Mouse (Mus musculus): Measurements from ENCODE around the gene Odf2l. TPM values are rescaled to one million over a fixed set of nuclear protein-coding genes. Genes with fewer than 3 reads are reported as not detected.

Odf2l gene
- total RNA-seq (2021) = 10 to 100 TPM; 16.4 to 23.5 TPM
- long read RNA-seq, experiment 1, partial matches to known transcripts = 1 of 7 reads
- long read RNA-seq, experiment 1, other reads (novel, unspliced or antisense) = 3 of 7 reads
- long read RNA-seq, experiment 2, partial matches to known transcripts = 0 of 5 reads
- long read RNA-seq, experiment 2, other reads (novel, unspliced or antisense) = 3 of 5 reads

DNA sequence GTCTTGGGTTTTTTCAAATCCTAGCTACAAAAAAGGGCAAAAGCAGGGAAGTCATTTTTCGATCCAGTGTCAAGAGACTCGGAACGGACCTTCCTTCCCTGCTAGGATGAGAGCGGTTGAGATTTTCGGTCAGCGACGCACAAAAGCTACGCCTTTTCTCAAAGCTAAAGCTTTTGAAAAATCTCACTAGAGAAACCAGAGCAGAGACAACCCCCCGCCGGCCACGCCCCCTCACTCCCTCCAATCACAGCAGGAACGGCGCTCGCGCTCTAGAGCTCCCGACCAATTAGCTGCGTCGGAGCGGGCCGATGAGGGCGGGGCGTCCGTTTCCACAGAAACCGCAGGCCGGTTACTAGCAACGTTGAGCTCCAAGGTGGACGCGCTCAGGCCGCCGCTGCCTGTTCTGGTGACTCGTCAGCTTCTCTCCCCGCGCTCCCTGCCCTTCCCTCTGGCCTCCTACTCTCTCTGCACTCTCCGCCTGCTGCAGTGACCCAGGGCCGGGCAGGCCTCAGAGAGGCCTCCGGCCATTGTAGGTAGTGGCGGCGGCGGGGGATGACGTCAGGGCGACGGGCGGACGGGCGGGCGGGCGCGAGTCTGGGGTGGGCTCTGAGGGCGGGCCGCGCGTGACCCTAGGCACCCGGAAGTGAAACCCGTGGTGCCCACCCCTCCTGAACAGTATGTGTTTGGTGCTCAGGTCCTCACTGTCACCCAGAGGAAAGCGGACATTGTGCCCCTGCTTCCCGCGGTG, at the start of gene Odf2l:
TSS of gene Odf2l (plus strand) at position 335 of the 748 bp plus-strand sequence.
- DNase-seq = peak; percentile 97 to 99

DNA sequence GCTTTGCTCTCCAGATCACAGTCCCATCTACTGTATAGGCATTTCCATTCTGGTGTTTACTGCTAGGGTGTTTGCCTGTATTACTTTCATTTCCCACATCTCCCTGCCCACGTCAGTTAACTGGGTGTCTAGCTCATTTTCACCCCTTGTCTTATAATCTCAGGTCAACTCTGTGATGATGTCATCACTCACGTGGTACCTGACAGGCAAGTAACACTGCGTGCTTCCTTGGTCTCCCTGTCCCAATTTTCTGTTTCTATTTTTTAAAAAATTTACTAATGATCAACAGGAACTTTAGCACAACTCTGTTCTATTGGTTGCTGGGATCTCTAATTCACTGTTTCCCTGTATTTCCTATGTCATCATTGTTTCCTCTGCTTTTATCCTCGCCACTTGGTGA, 49.4 kb upstream of the Odf2l start:
- no peak for DNase-seq

DNA sequence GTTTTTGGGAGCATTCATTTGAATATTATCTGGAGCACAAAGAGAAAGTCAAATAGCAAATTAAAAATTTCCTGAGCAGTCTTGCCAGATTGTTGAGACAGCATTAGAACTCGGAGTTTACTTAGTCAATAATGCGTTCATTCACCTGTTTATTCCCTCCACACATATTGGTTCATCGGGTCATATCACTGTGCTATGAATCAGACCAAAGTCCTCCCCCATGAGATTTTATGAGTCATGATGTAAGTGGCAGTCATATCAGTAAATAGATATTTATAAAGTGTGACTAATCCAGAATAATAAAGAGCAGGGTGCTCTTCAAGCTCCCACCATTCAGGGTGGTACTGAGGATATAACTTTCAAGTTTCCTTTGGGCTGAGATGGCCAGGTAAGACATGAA, 46.0 kb upstream of the Odf2l start:
- DNase-seq = no peak

DNA sequence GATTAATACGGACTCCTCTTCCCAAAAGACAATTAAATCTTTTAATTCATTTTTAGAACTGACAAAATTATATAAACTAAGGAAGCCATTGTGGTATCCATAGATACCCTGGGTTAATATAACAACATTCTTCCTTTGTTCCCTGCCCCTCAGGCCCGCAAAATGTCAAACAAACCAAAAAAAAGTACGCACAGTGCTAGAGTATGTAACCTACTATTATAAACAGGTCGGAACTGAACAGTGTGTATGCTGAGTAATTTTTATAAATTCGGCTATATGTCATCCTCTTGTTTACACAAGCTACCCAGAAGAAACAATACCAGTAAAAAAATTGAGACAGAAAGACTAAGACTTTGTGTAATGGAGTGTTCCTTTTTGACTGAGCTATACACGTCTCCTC, 40.0 kb upstream of the Odf2l start:
- no peak for DNase-seq

DNA sequence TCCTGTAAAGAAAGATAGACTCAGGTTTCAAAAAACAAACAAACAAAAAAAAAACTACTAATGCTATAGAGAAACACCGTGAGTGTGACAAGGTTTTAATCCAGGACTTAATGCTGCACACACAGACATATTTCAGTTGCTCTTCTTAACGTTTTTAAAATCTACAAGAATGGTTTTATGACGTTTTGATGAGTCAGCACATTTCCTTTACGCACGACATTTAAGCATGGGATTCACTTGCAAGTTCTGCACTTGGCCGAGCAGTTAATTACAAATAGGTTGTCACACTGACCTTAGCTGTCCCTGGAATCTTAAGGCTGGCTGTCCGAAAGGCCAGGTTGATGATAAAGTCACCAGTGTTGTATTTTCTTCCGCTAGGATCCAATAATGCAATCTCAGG, 37.5 kb upstream of the Odf2l start:
- DNase-seq = no peak

DNA sequence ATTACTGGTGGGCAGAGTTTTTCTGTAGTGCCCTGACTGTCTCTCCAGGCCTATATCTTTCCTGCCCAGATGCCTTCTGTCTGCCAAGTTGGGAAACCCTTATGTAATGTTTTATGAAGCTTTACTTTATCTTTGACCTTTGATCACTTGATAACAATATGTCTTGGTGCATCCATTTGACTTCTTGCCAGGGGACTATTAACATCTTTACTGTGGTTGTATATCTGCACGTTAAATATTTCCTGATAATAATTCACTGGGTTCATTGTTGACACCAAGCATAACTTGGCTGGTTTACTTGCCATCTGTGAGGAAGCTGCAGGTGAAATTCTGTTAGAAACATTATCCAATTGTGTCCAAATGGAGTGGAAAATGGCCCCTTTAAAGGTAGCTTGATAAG, 35.3 kb upstream of the Odf2l start:
- DNase-seq = no peak

DNA sequence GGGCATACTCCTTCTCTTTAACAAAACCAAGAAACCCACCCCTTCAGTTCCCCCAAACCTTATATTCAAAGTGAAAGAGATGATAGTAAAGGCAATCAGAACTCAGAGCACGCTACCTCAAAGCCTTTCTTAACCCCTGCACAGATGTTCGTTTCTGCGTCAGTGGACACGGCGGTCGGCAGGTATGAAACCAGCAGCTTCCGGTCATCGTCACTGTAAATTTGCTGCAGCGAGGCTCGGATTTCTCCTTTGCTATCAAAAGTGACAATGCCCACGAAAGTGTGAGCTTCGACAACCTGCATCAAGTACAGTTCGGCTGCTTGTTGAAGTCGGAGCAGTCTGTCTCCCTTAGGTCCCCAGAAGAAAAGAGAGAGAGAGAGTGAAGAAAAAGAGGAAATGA, 32.2 kb upstream of the Odf2l start:
- DNase-seq = no peak

DNA sequence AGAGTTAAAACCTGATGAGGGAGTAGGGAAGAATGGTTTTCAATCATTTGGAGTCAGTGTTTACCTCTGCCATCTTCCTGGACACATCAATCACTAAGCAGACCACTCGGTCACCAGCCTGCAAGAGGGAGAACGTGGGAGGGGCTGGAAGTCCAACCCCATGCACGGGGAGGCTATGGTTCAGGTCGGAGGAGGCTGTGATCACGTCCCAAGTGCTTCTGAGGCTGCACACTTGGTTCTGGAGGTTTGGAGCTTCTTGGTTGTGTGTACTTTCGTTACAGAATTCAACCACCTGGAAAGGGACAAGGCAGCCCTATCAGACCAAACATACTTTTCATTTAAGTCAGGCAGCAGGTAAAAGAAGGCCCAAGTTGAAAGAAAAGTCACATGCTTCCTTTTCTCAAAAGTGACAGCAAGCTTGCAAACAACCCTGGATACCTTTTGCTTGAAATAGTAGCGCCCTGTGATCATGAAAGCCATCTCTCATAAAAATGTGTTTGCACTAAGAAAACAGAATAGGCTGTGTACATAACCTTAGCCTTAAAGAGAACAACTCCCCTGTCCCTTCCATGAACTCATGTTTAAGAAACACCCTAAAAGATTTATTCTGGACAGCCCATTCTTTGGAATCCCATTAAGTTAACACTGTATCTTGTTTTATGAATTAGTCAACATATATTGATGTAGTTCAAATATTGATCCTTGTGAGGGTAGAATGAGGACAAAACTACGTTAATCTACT, 30.4 kb upstream of the Odf2l start:
- DNase-seq = no peak

DNA sequence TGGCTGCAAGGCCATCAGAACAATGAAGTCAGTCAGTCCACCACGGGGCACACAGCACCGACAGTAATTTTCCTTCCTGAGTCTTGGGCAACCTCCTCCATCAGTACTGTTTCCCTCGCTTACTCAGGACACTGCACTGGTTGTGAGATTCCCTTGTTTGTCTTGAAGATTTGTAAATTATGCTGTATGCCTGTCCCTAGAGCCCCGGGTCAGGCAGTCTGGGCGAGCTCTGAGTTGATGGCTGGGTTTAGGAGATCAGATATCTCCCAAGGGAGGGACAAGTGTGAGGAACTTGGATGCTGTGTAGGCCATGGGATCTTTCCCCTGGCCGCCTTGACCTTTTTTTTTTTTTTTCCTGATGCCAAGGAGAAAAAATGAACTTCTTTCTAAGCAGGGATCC, 19.1 kb upstream of the Odf2l start, which contains the start of gene Clca2:
TSS of gene Clca2 (minus strand) at position 153 of the 400 bp plus-strand sequence.
- no peak for DNase-seq

DNA sequence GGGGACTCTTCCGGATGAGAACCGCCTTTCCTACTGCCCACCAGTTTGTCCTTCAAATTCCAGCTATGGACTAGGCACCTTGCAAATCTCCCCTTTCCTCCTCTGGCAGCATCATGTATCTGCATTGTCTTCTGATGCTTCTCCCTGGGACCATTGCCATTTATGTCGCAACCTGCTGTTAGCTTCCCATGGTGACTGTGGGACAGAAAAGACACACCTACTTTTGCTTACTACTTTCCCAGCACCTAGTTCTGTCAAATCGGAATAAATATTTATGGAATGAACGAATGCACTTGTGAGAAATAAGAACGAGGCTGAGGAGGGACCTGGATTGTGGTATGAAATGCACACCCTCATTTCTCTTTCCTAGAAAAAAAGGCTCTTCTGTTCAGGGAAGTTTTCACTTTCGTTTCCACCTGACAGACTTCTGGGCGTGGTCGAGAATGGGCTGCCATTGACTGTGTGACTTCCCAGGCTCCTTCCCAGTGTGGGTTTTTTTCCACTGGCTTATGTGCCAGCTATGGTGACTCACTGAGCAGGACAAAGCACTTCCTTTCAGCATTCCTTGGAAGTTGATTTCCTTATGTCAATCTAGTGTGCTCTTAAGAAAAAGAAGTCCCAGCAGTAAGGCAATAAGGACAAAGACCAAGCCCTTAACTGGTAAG, 16.4 kb upstream of the Odf2l start:
- DNase-seq = peak; percentile 17 to 32

DNA sequence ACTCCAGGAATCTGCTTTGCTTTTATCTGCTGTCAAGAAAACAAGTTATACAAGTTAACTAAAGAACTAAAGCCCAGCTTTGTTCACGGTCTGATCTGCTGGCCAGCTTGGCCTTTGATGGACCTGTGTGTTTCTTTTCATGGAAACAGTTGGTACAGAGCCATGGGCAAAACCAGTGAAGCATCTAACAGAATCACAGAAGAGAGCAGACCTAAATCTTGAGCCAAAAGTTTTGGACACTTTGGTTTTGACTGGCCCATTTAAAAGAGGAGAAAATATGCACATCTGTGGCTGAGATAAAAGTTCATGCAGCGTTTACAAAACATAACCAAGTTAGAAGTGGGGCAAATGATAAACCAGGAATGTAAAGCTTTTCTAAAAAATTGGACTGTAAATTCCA, 15.1 kb upstream of the Odf2l start:
- DNase-seq = no peak

DNA sequence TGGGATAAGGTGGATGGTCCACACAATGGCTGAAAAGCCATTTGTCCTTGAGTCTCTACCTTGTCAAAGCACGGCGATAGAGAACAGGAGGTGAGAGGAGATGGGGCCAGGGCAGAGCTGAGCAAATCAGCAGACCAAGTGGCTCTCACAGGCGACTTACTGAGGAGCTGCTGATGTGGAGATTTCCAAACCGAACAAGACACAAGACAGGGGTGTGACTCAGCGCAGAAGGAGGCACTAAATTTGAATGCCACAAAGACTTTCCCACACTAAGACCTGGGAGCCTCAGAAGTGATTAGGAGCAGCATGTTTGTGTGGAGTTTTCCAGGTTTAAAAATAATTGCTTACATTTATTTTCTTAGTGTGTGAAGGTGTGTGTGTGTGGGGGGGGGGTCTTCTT, 14.6 kb upstream of the Odf2l start:
- no peak for DNase-seq

DNA sequence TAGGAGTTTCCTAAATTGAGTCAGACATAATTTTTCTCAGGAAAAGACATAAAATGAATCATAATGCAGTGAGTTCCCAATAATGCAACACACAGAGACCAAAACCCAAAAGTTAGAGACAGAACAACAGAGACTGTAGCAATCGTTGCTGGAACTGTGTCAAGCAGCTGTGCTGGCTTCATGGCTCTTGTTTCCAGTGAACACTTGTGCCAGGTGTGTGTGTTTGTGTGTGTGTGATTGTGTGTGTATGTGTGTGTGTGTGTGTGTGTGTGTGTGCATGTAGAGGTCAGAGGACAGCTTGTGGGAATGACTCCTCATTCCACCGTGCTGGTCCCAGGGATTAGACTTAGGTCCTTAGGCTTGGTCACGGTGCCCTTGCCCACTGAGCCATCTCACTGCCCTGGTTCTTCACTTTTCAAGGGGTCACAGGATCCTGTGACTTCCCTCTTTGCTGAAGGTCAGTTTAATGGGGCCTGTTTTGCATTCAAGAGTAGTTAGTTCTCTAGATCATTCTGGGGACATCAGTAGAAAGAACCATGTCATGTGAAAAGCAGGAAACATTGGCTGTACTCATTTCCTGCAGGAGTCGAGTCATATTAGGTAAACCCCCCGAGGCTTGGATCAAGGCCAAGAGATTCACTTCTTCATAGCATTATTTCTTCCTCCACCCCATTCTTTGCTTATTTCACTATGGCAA, 13.2 kb upstream of the Odf2l start:
- DNase-seq = no peak

DNA sequence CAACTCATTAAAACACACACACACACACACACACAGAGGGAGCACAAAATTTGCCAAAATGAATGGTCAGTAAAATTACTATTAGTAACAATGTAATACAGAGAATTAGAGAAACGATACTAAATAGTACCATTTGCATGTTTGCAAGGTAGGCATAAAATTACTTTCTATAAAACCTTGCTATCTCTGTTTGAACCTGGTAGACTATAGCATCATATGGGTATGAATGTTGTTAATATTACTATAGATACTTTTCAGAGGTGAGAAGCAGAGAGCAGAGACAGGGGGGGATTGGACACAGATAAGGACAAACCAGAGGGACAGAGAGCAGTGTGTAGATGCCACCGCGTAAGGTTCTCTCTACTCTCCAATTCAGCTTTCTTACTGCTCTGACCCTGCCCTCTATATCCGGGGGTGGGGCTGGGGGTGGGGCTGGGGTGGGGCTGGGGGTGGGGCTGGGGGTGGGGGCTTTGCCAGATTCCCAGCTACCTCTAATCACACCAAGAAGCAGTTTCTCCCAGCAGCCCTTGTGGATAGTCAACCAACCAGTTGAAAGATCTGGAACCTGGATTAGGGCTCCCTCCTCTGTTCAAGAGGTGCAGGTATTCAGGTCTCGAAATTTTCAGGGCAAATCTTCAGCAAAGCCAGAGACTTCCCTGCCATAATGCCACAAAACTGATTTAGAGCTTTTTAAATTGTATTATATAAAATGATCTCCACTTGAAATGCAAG, 12.4 kb upstream of the Odf2l start:
- no peak for DNase-seq

DNA sequence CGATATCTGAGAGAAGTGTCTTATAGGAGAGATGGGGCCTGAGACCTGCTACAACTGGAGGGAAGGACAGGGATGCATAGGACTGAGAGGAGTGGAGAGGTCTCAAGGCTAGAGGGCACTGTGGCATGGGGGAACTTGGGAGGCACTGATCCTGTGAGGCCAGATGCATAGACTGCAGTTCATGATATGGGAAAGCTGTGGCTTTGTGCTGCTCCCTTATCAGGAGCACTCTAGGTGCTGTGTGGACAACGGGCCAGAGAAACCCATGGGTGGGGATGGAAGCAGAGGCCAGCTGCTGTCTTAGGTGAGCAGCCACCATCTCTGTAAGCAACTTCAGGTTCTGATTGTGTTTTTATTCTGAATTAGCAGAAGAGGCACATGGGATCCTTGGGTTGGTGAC, 3.2 kb upstream of the Odf2l start:
- DNase-seq = no peak

DNA sequence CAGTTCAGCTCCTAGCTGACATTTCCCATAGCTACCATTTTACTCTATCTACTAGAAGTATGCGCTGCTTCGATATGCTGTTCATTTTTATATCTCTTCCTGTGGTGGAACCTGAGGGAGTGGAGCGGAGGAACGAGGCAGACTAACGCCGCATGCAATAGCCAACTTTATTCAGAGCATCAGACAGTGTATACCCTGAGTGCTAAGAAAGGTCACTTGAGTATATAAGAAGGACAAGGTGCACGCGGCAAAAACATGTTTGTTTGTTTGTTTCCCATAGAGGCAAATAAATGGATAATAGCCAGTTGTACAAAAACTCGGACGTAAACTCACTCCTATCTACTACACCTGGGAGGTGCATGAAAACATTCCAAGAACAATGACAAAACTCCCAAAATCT, 751 bp upstream of the Odf2l start:
- DNase-seq = no peak

DNA sequence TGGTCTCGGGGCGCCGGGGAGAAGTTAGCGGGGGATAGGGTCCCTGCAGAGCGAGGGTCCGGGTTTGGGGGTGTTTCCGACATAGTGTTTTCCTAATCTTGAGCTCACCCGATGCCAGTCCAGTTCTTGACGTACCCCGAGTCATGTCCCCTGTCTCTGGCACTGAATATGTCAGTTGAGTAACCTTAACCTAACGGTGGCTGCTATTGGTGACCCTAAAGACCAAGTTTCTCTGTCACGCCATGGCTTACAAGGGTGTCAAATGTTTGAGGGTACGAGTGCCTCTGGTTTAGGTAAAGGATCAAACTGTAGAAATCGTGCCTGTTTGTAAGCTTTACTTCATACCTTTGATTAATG, 592 bp downstream of the Odf2l start:
- no peak for DNase-seq

DNA sequence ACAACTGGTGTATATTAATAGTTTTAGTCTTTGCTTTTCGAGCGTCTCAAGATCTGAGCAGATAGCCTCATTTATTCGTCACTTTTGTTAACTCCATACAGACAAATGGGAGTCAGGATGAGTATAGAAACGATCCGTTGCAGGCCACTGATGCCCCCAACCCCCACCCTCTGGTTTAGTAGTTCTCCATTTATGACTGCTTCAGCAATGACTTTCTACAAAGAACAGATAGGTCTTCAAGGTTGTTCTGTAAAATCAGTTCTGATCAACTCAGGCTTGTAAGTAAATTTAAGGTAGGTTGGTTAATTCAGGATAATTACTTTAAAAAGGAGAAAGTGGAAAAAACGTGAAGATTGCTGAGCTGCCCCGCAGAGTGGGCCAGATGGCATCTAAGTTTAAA, 1.0 kb downstream of the Odf2l start:
- no peak for DNase-seq

DNA sequence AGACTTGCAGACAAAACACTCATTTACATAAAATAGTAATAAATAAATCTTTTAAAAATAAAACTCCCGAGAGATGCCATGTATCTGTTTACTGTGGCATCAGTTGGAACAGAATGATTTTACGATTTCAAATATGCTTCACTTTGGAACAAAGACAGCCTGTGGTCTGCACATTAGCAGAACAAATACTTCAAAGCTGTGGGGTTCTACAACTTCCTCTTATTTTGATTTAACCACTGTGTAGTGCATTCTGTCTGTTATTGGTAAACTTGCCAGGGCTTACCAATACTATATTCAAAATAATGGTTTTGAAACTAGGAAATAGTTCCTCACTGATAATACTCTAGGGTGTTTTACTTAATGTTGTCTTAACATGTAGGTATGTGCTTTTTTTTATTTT, 8.2 kb downstream of the Odf2l start:
- DNase-seq = no peak

DNA sequence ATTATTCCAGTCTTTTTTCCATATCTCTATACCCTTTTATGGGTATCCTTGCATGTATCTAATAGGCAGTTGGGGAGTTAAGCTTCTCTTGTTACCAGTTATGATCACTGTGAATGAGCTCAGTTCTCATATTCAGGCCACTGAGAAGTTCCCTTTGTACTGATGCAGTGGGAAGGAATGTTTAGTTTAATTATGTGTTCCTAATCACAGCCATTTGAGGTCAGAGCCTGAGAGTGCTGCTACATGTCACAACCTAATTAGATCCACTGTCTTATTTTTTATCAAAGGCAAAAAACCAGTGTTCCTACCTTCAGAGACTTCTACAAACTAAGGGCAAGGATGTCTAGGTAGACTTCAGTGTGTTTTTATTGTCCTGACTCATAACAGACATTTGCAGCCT, 11.0 kb downstream of the Odf2l start:
- no peak for DNase-seq

DNA sequence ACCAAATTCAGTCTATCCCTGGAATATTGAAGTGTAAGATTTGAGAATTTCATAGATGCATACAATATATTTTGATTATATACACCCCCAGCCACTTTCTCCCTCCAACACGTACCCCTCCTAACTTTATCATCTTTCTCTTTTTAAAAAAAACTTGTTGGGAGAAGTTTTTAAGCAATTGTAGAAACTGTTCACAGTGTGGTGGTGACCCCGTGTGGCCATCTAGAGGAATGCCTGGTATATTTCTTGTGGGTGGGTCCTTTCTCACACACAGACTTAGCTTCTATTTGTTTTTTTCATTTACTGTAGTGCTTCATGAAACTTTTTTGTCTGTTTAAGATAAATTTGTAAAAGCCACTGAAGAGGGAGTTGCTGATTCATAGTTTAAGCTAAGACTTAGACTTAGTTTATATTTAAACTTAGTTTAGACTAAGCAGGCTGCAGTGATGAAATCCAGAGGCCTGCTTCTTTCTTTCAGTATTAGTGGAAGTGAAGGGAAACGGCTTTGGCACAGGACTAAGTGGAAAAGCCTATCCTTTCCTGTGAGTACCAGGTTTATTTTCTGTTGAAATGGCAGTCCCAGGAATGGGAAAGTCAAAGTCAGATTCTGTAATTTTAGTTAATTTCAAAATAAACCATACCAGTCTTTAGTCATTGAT, 13.0 kb downstream of the Odf2l start:
- peak; percentile 14 to 43 for DNase-seq
